Mouse (Mus musculus) embryo, embryonic 10 days (tissue): Measurements from ENCODE around the gene Ccdc159.

Experiments
- DNase-seq: peaks from one replicate; pipeline ENCODE4 v3.0.0-alpha.2; 2015; ENCODE audit warnings: low spot score

The Ccdc159 gene

DNA sequence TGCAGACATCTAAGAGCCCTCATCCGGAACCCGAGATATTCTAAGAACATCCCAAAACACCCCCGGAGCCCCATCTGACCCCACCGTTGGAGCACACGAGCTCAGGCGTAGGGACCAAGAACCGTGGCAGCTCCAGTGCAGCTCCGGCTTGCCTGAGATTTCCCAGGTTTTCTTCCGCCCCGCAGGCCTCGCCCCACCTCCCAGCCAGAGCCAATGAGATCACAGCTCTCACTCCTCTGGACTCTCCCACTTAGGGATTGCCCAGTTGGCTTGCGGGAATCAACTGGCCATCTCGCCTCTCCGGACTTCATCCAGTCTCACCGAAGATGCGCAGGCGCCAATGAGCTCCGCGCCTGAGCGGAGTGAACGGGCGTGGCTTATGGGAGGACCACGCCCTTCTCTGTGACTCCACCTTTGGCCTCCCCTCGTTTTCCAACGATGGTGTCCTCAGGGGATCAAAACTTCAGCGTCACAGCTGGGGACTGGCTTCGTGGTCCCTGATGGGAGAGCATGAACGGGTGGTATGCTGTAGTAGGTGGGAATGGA lies at the start of gene Ccdc159, which contains the start of gene Tmem205:
Gene Ccdc159 (plus strand): TSS at position 264 of the 546 bp plus-strand sequence.
Gene Tmem205 (minus strand): TSS at position 349 of the 546 bp plus-strand sequence.
- DNase-seq = peak; percentile 99

DNA sequence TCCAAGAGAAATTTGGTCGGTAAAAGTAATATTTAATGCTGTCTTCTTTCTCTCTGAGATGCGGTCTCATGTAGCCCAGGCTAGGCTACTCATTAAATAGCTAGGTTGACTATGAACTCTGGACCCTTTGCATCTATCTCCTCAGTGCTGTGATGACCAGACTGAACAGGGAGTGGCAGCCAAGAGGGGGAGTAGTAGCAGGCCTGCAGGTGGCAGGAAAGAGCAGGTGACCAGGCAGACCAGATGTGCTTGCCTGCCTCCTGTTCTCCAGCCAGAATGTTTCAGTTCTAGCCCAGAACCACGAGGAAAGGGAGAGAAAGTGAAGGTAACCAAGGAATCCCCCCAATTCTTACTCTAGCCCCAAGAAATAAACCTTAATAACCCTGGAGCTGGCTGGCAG lies 38.0 kb upstream of the Ccdc159 start:
- DNase-seq = no peak

DNA sequence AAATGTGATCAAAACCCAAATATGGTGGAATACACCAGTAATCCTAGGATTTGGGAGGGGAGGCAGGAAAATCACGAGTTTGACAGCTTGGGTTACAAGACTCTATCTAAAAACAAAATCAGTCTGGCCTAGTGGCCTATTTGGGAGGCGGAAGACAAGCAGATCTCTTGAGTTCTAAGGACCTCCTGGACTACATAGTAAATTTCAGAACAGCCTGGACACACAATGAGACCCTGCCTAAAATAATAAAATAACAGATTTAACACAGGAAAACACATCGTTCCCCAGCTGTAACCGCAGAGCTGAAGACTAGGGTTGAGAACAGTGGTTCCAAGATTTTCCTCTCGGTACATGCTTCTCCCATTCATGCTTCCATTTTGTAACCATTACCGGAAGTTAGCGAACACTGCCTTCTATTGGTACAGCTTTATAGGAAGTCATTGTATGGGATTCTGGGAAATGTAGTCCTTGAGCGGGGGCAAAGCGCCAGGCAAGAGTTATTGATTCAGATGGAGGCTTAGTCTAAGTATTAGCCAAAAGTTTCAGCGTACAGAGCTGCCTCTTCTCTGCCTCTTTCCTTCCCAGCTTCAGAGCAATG lies 25.9 kb upstream of the Ccdc159 start:
- DNase-seq = peak; percentile 91

DNA sequence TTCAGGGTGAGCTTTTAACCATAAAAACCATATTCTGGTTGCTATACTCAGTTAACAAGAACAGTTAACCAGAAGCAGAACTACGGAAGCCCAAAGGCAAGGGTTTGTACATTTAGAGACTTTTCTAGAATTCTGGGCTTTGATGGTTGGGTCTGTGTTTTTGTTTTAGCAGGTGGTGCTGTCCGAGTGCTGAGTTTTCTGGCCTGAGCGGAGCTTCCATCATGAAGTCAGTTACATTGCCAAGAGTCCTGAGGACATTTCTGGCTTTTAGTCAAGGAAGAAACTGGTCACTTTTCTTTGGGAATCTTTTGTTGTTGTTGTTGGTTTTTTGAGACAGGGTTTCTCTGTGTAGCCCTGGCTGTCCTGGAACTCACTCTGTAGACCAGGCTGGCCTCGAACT lies 23.2 kb upstream of the Ccdc159 start:
- no peak for DNase-seq

DNA sequence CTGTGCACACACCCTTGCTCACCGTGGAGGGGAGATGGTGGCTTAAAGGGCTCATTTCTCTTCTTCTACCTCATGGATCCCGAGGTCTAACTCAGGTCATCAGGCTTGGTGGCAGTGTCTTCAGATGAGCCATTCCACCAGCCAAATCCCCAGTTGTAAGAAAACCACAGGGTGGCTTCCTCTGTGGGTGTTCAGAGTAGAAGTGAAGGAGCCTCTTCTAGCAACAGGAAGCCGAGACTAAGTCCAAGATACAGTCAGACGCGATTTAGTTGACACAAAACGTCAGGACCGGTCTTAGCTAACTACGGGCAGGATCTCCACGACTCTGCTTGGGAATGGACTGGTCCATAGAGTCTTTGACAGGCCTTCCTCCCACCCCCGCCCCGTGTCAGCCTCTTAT lies 19.1 kb upstream of the Ccdc159 start:
- no peak for DNase-seq

DNA sequence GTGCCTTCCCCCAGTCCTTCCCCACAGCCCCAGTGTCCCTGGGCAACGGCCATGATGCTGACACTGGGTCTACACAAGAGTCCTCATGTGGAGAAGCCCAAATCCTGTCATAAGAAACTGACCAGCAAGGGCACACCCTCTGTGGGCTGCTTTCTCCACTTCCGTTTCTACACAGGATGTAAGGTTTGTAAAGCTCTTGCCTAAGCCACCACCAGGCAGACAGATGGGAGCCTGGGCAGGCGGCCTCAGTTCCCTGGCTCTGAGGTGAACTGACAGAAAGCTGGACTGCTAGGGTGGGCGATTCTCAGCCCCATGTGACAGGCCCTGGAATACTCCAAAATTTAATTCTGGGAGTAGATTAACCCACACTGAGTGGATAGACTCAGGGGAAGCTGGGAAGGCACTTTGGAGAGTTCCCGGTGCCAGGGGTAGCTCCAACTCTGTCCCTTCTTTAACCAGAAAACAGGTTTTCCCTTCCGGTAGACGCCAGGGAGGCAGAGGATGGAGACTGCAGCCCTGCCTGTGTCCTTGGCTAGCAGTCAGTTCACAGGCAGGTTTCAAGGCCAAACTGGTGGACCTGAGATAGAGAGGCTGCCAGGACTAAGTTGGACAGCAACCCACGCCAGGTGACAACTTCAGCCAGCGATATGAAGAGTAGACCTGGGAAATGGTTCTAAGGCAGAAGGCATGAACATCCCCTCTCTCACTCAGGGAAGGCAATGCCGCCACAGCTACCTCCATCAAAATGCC lies 17.6 kb upstream of the Ccdc159 start:
- DNase-seq = no peak

DNA sequence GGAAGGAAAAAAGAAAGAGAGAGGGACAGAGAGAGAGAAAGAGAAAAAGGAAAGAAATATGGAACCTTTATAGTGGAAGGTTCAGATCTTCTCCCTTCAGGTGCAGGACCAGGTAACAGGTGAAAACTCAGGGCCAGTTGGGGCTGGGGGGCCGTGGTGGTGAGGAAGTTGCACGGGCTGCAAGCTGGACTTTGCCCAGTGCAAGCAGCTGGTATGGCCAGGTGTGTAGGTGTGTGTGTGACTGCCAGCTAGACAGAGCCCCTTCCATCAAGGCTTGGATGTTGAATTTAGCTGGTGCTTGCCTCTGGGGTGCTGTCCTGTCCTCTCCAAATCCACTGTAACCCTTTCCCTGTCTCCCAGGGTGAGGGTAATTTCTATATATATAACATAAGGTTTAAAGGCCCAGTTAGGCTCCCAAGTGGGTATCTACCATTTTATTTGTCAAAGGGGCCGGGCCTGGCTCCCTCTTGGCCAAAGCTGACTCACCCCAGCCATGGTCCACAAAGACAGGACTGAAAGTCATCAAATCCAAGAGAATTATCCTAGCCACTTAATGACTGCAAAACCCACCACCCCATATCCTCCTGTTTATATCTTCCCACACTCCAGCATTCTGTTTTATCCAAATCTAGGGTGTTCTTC lies 10.3 kb upstream of the Ccdc159 start:
- no peak for DNase-seq

DNA sequence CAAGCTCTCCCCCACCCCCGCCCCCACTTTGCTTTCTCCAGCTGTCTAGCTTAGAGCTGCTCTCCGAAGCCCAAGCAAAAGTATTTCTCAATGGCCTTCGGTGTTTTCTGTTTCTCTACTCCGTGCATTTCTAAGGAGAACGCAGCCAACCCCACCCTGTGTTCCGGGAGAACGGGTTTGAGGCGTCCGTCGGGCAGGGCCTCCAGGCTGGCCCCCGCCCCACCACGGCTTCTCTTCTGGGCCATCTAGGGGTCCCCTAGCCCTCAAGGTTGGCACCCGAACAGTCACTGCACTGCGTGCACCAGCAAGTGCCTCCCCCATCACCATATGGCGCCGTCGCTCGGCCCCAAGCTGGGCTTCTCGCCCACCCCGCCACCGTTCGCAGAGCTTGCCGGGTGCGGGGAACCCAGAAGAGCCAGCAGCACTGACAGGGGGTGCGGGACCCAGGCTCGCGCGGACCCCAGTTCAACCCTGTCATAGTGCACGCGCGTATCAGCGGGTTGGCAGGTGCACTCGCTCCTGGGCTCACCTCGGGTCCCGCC lies 9.7 kb upstream of the Ccdc159 start:
- DNase-seq = no peak

DNA sequence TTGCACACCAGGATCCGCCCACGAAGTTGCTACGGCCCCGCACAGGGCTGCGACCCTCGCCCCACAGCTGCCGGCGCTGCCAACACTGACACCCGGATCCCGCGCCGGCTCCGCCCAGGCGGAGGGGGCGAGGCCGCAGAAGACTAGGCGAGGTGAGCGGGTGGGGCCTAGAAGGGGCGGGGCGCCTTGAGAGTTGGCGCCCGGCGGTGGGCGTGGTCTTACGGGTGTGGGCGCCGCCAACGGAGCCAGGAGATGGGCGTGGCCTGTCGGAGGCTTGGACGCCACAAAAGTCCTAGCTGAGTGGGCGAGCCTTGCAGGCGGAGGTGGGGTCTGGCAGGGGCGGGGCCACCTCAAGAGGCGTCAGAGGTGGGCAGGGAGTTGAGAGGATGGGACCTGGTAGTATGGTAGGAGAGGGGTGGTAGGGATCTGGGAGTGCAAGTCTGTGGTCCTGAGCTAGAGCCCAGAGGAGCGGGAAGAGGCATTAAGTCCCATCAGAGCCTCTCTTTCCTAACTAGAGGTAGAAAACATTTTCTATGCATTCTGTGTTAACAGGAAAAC lies 9.2 kb upstream of the Ccdc159 start, which contains the start of gene Rab3d:
Gene Rab3d (minus strand): TSS at position 158 of the 558 bp plus-strand sequence.
- peak; percentile 99 for DNase-seq

DNA sequence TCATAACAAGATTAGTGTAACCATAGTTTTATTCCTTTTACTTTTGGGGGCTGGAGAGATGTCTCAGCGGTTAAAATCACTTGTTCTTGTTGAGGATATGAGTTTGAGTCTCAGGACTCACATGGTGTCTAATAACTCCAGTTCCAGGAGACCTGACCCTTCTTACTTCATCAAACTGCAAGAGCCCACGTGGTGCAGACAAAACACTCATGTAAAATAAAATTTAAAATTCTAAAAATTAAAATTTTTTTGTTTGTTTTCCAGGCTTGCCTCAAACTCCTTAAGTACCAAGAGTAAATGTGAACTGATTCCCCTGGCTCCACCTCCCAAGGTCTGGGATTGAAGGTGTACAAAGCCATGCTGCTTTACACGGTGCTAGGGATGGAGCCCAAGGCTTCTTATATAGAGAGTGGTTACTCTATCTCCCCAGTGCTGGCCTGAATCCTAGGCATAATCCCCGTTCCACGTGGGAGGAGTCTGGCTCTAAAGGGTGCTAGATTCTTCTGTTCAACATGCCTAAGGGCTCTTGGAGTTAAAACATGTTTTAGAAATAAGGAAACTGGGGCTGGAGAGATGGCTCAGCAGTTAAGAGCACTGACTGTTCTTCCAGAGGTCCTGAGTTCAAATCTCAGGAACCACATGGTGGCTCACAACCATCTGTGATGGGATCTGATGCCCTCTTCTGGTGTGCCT lies 8.4 kb upstream of the Ccdc159 start:
- no peak for DNase-seq

DNA sequence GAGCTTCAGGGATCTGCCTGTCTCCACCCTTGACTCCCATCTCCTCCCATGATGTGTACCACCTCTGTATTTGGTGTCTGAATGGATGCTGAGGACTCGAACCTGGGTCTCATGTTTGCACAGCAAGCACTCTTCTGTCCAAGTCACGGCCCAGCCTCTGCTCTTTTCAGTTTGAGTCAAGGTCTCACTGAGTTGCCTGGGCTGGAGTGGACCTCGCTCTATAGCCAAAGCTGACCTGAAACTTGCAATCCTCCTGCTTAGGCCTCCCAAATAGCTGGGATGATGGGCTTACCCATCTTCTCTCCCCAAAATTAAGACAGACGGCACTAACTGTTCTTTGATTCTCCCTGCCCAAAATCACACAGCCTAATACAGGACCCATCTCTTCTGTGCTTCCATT lies 4.2 kb upstream of the Ccdc159 start:
- no peak for DNase-seq

DNA sequence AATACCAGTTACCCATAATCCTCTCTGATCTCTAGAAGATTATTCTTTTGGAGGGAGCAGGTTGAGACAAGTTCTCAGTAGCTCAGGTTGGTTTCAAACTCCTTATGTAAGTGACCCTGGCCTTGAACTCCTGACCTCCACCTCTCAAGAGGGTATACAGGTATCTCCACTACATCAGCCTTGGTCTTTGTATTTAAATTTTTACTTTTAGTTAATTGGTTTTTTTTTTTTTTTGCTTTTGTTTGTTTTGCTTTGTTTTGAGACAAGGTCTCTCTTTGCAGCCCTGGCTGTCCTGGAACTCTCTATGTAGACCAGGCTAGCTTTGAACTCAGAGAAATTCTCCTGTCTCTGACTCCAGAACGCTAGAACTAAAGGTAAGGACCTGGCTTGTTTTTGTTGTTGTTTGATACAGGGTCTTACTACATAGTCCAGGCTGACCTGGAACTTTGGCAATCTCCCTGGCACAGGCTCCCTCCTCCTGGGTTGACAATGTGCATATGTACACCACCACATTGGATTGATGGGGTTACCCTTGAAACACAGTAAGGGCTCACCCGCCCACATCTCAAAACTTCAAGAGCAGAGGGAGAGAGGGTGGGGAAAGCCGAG lies 3.7 kb upstream of the Ccdc159 start:
- no peak for DNase-seq

DNA sequence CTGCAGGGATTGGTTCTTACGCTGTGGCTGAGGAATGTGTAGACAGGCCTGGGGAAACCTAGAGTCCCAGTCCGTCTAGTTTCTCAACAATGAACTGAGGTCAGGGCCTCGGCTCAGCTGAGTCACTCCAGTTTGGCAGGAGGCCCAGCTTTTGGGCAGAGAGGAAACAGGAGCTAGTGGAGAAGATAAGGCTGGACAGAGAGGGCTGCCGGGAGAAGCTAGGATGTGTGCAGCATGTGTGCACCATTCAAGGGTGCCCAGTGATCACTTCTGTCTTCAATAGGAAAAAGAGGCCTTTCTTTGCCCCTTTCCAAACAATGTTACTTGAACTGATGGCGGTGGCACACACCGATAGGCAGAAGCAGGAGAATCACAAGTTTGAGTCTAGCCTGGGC lies 3.2 kb upstream of the Ccdc159 start:
- DNase-seq = no peak

DNA sequence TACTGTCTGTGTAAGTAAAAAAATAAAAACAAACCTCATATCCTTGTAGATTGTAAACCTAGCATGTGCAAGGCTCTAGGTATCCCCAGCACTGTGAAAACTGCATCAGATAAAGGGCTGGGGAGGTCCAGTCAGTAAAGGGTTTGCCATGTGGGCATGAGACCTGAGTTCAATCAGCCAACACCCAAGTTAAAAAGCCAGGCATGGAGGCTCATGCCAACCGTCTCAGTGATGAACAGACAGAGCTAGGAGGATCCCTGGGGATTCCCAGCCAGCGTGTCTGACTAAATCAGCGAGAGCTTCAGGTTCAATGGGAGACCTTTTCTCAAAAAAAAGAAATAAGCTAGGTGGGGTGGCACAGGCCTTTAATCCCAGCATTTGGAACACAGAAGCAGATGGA lies 2.2 kb upstream of the Ccdc159 start:
- no peak for DNase-seq

DNA sequence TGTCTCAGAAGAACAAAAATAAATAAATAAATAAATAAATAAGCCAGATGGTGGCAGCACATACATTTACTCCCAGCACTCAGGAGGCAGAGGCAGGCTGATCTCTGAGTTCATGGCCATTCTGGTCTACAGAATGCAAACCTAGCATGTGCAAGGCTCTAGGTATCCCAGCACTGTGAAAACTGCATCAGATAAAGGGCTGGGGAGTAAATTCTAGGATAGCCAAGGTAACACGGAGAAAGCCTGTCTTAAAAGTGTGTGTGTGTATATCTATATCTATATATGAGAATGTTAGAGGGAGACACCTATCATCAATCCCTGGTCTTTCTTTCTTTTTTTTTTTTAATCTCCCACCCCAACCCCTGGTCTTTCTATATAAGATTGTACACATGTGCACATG lies 1.8 kb upstream of the Ccdc159 start:
- no peak for DNase-seq

DNA sequence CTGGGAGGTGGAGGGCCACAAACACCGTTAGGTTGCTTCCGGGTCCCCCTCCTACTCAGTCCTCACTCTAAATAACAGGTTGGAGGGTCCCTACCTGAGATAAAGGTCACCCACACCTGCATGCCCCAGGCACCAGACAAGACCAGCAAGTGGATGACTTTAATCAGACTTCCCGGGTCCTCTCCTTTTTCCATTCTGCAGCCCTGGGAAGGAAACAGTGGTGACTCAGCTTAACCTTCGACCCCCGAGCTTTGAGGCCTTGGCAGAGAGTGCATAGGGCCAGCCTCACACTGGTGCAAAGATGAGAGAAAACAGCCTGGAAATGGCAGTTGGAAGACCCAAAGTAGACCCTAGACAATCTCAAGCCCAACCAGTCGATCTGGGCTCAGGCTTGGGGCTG lies 1.1 kb upstream of the Ccdc159 start:
- DNase-seq = peak; percentile 26

DNA sequence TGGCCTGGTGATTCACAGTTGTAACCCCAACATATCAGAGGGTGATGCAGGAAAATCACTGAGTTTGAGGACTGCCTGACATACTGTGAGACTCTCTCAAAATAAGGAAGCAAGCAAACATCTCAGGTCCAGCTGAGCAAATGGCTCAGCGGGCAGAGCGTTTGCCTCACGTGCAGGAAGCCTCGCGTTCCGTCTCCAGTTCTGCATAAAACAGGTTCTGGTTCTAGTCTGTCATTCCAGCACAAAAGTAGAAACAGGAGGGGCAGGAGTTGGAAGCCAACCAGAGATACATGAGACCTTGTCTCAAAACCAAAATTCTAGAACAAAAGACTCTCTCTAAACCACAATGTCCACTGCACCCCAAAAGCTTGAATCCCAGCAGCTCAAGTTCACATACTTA lies 487 bp upstream of the Ccdc159 start:
- peak; percentile 31 for DNase-seq

DNA sequence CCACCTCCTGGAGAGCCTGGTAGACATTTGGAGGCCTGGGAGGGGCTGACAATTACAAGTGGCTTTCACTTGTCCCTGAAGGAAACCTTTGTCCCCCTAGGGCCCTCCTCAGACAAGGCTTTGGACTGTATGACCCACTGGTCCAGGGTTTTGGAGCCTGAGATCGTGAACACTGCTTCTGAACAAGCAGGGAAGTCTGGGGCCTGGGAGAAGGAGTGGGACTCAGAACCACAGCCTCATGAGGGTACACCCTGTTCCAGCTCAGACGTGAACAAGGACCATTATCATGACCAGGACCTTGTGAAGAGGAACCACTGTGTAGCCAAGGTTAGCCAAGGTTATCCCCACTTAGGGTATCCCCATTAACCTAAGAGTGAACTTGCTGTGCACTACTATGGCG lies 1.9 kb downstream of the Ccdc159 start:
- DNase-seq = no peak

DNA sequence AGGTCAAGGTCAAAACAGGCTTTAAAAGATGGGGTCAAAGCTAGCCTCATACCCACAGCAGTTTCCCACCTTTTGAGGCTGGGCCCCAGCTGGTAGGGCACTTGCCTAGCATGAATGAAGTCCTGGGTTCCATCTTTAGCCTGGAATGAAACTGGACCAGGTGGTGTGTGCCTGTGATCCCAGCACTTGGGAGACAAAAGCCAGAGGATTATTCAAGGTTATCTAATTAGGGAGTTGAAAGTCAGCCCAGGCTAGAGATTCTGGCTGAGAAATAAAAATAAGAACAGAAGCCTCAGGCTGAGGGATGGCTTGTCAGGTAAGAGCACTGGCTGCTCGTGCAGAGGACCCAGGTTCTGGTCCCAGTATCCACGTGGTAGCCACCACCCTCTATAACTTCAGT lies 4.7 kb downstream of the Ccdc159 start:
- DNase-seq = no peak

DNA sequence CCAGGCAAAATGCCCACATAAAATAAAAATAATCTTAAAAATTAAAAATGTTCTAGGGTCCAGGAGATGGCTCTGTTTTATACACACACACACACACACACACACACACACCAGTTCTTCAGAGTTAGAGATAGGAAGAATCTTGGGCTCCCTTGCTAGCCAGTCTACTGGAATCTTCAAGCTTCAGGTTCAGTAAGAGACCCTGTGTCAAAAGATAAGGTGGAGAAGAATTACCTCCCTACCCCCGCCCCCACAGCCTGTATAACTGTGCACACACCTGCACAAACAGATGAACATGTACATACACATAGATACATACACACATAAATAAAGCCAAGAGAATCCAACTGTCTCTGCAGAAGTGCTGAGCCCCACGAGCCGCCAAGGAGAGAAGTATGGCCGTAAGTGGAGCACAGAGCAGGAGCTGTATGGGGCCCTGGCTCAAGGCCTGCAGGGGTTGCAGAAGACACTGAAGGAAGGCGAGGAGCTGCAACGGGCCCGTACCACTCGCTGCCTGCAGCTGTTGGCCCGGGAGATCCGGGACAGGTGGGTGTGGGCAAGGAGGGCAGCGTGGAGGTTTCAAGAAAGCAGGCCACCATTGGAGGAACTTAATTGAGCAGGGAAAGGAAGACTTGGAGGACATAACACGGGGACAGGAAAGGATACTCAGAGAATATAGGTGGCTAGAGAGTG lies 5.3 kb downstream of the Ccdc159 start:
- no peak for DNase-seq

DNA sequence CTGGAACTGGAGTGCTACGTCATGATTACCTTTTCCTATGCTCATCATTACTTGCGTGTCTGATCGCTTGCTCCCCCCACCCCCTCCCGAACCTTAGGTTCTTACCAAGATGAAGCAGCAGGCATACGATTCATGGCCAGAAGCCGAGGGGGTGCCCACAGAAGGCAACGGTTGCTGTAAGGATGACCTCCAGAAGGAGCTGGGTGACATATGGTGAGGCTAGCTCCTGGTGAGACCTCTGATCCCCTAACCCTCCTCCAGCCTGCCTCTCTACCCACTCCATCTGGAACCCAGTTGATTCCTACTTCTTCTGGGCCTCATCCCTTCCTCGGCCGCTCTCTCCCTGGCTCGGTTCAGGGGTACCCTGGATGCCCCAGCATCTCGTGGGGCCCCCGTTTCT lies 6.8 kb downstream of the Ccdc159 start:
- no peak for DNase-seq
